Mouse (Mus musculus): ENCODE measurements at regions not wholly inside any gene's neighbourhood (a gene's known extent, or its start where the extent isn't known, plus 50 kb on each side); places are given as distances from the start of the nearest gene placed in this dataset.

DNA sequence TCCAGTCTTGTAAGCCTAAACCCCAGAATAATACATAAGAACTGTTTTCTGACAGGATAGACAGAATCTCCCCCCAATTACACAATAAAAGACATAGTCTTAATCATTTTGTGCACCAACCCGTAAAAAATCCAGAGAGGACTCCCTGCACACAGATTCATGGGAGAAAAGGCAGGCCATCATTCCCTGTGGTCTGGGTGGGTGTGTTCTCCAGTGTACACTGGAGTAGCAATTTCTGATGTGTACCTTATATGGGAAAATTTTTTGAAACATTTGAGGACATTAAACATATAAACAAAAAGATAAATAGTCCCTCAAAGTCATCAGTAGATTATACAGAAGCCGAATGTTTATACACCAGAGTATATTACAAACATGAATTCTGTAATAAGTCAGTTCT, 83.1 kb upstream of the Azi2 start:
- in situ Hi-C loops (cut with MboI; ENCODE audit: low sequenced_read_pairs in 2 of 2, unreplicated experiment in 2 of 2), result no loop called here
- TF ChIP-seq MAFK (IDR thresholded peaks at IDR 0.05; ENCODE audit: insufficient read depth, low read depth, low read length) (no peak), HCFC1 (IDR thresholded peaks at IDR 0.05; ENCODE audit: borderline replicate concordance, insufficient read depth, low read length) (no peak), ZNF384 (IDR thresholded peaks at IDR 0.05; ENCODE audit: low read depth, low read length) (no peak), CHD2 (IDR thresholded peaks at IDR 0.05; ENCODE audit: low read depth, low read length) (no peak), ZC3H11A (IDR thresholded peaks at IDR 0.05; ENCODE audit: borderline replicate concordance, low read depth, low read length) (no peak)
- H3K9ac ChIP-seq (ENCODE audit: insufficient read depth, low read depth, low read length, poor library complexity, severe bottlenecking), result no peak overlapping the region
- no peak for DNase-seq (ENCODE audit: low read depth, low spot score)
- no peaks in the 10 kb centered on the region for H3K4me1 ChIP-seq (ENCODE audit: control insufficient read depth in 2 of 2, insufficient read depth in 2 of 2, low read length in 2 of 2, poor library complexity in 1 of 2)
- H3K9me3 ChIP-seq (ENCODE audit: control insufficient read depth, insufficient read depth, low read depth, low read length), result no peaks in the 10 kb centered on the region
- H3K27ac ChIP-seq (ENCODE audit: insufficient read depth, low read depth, low read length, poor library complexity, severe bottlenecking), result no peak overlapping the region
- no peaks in the 10 kb centered on the region for H3K36me3 ChIP-seq (ENCODE audit: control insufficient read depth, insufficient read depth, low read length, poor library complexity, severe bottlenecking)
- no peak overlapping the region for H3K4me3 ChIP-seq (ENCODE audit: insufficient read depth in 1 of 2, low read depth in 1 of 2, low read length in 2 of 2, poor library complexity in 1 of 2, severe bottlenecking in 1 of 2)

DNA sequence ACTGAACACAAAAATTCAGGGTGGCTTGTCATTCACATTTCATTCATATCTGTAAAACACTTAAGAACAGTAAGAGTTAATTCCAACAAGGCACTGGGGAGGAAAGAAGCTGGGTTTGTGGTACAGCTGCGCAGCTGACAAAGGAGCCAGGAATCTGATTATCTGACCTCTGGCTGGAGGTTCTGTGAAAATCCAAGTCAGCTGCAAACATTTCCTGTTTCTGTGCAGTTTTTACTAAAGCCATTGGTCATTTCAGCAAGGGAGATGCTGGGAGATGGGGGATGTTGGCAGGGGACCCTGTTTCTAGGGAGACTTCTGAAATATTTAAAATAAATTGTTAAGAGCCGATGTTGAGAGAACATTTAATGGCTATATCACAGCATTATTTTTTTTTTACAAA, 83.6 kb upstream of the Azi2 start:
- in situ Hi-C loops (cut with MboI; ENCODE audit: low sequenced_read_pairs in 2 of 2, unreplicated experiment in 2 of 2), result no loop called here
- no peak overlapping the region for H3K4me3 ChIP-seq (ENCODE audit: insufficient read depth in 1 of 2, low read depth in 1 of 2, low read length in 2 of 2, poor library complexity in 1 of 2, severe bottlenecking in 1 of 2)

DNA sequence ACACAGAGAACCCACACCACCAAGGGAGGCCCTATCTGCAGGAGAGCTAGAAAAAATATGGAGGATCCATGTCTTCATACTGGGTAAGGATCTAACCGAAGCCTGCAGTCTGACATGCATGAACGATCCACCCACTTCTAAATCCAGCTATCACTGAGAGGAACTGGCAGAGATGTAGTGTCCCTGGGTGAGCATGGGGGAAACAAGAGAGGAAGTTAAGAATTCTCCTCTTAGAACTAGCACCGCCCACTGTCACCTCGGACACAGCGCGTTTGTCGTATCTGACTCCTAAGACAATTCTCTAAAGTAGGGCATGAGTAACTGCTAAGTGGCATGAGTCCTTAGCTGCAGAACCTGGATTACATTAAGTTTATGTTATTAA, 112.8 kb upstream of the Azi2 start:
- no peak for DNase-seq (ENCODE audit: low read depth, low spot score)
- H3K9ac ChIP-seq (ENCODE audit: insufficient read depth, low read depth, low read length, poor library complexity, severe bottlenecking), result no peak overlapping the region
- in situ Hi-C loops (cut with MboI; ENCODE audit: low sequenced_read_pairs in 2 of 2, unreplicated experiment in 2 of 2), result no loop called here
- no peaks in the 10 kb centered on the region for H3K36me3 ChIP-seq (ENCODE audit: control insufficient read depth, insufficient read depth, low read length, poor library complexity, severe bottlenecking)
- H3K4me1 ChIP-seq (ENCODE audit: control insufficient read depth in 2 of 2, insufficient read depth in 2 of 2, low read length in 2 of 2, poor library complexity in 1 of 2), result no peaks in the 10 kb centered on the region
- TF ChIP-seq MAFK (IDR thresholded peaks at IDR 0.05; ENCODE audit: insufficient read depth, low read depth, low read length) (no peak), CHD2 (IDR thresholded peaks at IDR 0.05; ENCODE audit: low read depth, low read length) (no peak), HCFC1 (IDR thresholded peaks at IDR 0.05; ENCODE audit: borderline replicate concordance, insufficient read depth, low read length) (no peak), ZC3H11A (IDR thresholded peaks at IDR 0.05; ENCODE audit: borderline replicate concordance, low read depth, low read length) (no peak), ZNF384 (IDR thresholded peaks at IDR 0.05; ENCODE audit: low read depth, low read length) (no peak)
- no peak overlapping the region for H3K4me3 ChIP-seq (ENCODE audit: insufficient read depth in 1 of 2, low read depth in 1 of 2, low read length in 2 of 2, poor library complexity in 1 of 2, severe bottlenecking in 1 of 2)
- no peaks in the 10 kb centered on the region for H3K9me3 ChIP-seq (ENCODE audit: control insufficient read depth, insufficient read depth, low read depth, low read length)
- no peak overlapping the region for H3K27ac ChIP-seq (ENCODE audit: insufficient read depth, low read depth, low read length, poor library complexity, severe bottlenecking)

More for the DNA sequence above, 83.6 kb upstream of the Azi2 start:
- H3K4me1 ChIP-seq (ENCODE audit: control insufficient read depth in 2 of 2, insufficient read depth in 2 of 2, low read length in 2 of 2, poor library complexity in 1 of 2), result no peaks in the 10 kb centered on the region
- no peaks in the 10 kb centered on the region for H3K9me3 ChIP-seq (ENCODE audit: control insufficient read depth, insufficient read depth, low read depth, low read length)
- TF ChIP-seq ZC3H11A (IDR thresholded peaks at IDR 0.05; ENCODE audit: borderline replicate concordance, low read depth, low read length), result no peak
- TF ChIP-seq ZNF384 (IDR thresholded peaks at IDR 0.05; ENCODE audit: low read depth, low read length), result no peak
- TF ChIP-seq MAFK (IDR thresholded peaks at IDR 0.05; ENCODE audit: insufficient read depth, low read depth, low read length), result no peak
- TF ChIP-seq HCFC1 (IDR thresholded peaks at IDR 0.05; ENCODE audit: borderline replicate concordance, insufficient read depth, low read length), result no peak
- no peak for TF ChIP-seq CHD2 (IDR thresholded peaks at IDR 0.05; ENCODE audit: low read depth, low read length)
- no peaks in the 10 kb centered on the region for H3K36me3 ChIP-seq (ENCODE audit: control insufficient read depth, insufficient read depth, low read length, poor library complexity, severe bottlenecking)
- DNase-seq (ENCODE audit: low read depth, low spot score), result no peak
- no peak overlapping the region for H3K27ac ChIP-seq (ENCODE audit: insufficient read depth, low read depth, low read length, poor library complexity, severe bottlenecking)
- H3K9ac ChIP-seq (ENCODE audit: insufficient read depth, low read depth, low read length, poor library complexity, severe bottlenecking), result no peak overlapping the region

DNA sequence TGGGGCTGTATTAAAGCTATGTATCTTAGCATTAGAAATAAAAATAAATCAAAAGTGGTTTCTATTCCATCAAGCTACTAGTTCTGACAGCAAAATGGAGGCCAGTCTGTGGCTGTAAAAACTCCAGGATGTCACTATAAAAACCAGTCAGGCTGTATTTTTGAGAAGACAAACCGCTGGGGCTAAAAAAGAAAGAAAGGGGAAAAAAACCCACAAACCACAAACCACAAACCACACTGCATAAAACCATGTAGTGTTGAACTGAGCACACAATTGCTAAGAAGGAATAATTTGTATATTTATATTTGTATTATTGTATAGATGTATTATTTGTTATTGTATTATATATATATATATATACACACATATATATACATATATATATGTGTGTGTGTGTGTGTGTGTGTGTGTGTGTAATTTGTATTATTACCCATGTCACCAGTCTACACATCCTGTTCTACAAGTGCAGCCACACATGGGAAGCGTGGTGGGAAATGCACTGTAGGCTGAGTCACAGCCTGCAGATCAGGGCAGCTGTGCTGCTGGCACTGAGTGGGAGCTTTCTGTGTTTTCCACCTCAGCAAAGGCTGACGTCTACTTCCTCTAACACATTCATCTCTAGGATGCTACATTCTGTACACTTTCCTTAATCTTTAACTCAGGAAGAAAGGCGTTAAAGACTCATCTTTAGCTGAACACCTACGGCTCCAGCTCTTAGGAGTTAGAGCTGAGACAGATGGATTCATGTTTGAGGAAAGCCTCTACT, 113.4 kb upstream of the Azi2 start:
- TF ChIP-seq CHD2 (IDR thresholded peaks at IDR 0.05; ENCODE audit: low read depth, low read length) (no peak), MAFK (IDR thresholded peaks at IDR 0.05; ENCODE audit: insufficient read depth, low read depth, low read length) (no peak), HCFC1 (IDR thresholded peaks at IDR 0.05; ENCODE audit: borderline replicate concordance, insufficient read depth, low read length) (no peak), ZC3H11A (IDR thresholded peaks at IDR 0.05; ENCODE audit: borderline replicate concordance, low read depth, low read length) (no peak), ZNF384 (IDR thresholded peaks at IDR 0.05; ENCODE audit: low read depth, low read length) (no peak)
- Histone ChIP-seq H3K9ac (ENCODE audit: insufficient read depth, low read depth, low read length, poor library complexity, severe bottlenecking) (no peak overlapping the region), H3K27ac (ENCODE audit: insufficient read depth, low read depth, low read length, poor library complexity, severe bottlenecking) (no peak overlapping the region), H3K4me3 (ENCODE audit: insufficient read depth in 1 of 2, low read depth in 1 of 2, low read length in 2 of 2, poor library complexity in 1 of 2, severe bottlenecking in 1 of 2) (no peak overlapping the region), H3K36me3 (ENCODE audit: control insufficient read depth, insufficient read depth, low read length, poor library complexity, severe bottlenecking) (no peaks in the 10 kb centered on the region), H3K9me3 (ENCODE audit: control insufficient read depth, insufficient read depth, low read depth, low read length) (no peaks in the 10 kb centered on the region), H3K4me1 (ENCODE audit: control insufficient read depth in 2 of 2, insufficient read depth in 2 of 2, low read length in 2 of 2, poor library complexity in 1 of 2) (no peaks in the 10 kb centered on the region)
- no peak for DNase-seq (ENCODE audit: low read depth, low spot score)
- in situ Hi-C loops (cut with MboI; ENCODE audit: low sequenced_read_pairs in 2 of 2, unreplicated experiment in 2 of 2), result no loop called here

All from ES-E14 (cell line).